Mouse (Mus musculus): Measurements from ENCODE around the gene Lonp2. TPM values are rescaled to one million over a fixed set of nuclear protein-coding genes. Genes with fewer than 3 reads are reported as not detected.

The Lonp2 gene
- polyA plus RNA-seq, 1 experiment from 2014 or later: 36.2 TPM

GRCm38 (mm10) chr8:86718332-86718994, 94.6 kb downstream of the Lonp2 start:
- WGBS: 83% methylated on average over 2 of the region's 2 CpGs
- H3K4me2 ChIP-seq (replicated peaks; ENCODE audit: low read depth): no peak overlapping the region
- ATAC-seq (ENCODE audit: low FRiP score, low TSS enrichment) (no peak), DNase-seq (ENCODE audit: low spot score) (no peak)
- peaks cover 8% of the 10 kb centered on the region; the same call in 1 of the 2 replicates for H3K36me3 ChIP-seq (ENCODE audit: control insufficient read depth, insufficient read depth, low read length)
- H3K27ac ChIP-seq (replicated peaks): no peak overlapping the region
- no peaks in the 10 kb centered on the region for H3K27me3 ChIP-seq (ENCODE audit: control insufficient read depth, insufficient read depth, low read length)
- H3K9me3 ChIP-seq (ENCODE audit: control insufficient read depth, low read length): no peaks in the 10 kb centered on the region
- H3K4me3 ChIP-seq (ENCODE audit: low read depth, low read length): no peak overlapping the region
- H3K4me1 ChIP-seq (replicated peaks; ENCODE audit: control insufficient read depth, insufficient read depth): no peaks in the 10 kb centered on the region
- no peak for TF ChIP-seq EP300 (optimal IDR thresholded peaks at IDR 0.05)
- no peak for TF ChIP-seq CTCF (IDR thresholded peaks at IDR 0.05; ENCODE audit: low read depth)
- no peak overlapping the region for H3K9ac ChIP-seq (ENCODE audit: low read length)

GRCm38 (mm10) chr8:86719368-86719767, 95.5 kb downstream of the Lonp2 start:
- H3K9me3 ChIP-seq (ENCODE audit: control insufficient read depth, low read length): no peaks in the 10 kb centered on the region
- H3K4me1 ChIP-seq (replicated peaks; ENCODE audit: control insufficient read depth, insufficient read depth): no peaks in the 10 kb centered on the region
- TF ChIP-seq CTCF (IDR thresholded peaks at IDR 0.05; ENCODE audit: low read depth) (no peak), EP300 (optimal IDR thresholded peaks at IDR 0.05) (no peak)
- 84% methylated on average over 1 of the region's 1 CpGs for WGBS
- H3K4me3 ChIP-seq (ENCODE audit: low read depth, low read length): no peak overlapping the region
- DNase-seq (ENCODE audit: low spot score) (no peak), ATAC-seq (ENCODE audit: low FRiP score, low TSS enrichment) (no peak)
- peaks cover 6% of the 10 kb centered on the region; the same call in 1 of the 2 replicates for H3K36me3 ChIP-seq (ENCODE audit: control insufficient read depth, insufficient read depth, low read length)
- H3K9ac ChIP-seq (ENCODE audit: low read length): no peak overlapping the region
- H3K4me2 ChIP-seq (replicated peaks; ENCODE audit: low read depth): no peak overlapping the region
- H3K27ac ChIP-seq (replicated peaks): no peak overlapping the region
- H3K27me3 ChIP-seq (ENCODE audit: control insufficient read depth, insufficient read depth, low read length): no peaks in the 10 kb centered on the region

- WGBS: 85% methylated on average over 6 of the region's 6 CpGs
- Histone ChIP-seq H3K4me3 (ENCODE audit: low read depth, low read length) (no peak overlapping the region), H3K9me3 (ENCODE audit: control insufficient read depth, low read length) (no peaks in the 10 kb centered on the region), H3K36me3 (ENCODE audit: control insufficient read depth, insufficient read depth, low read length) (peaks cover 3% of the 10 kb centered on the region; the same call in 1 of the 2 replicates), H3K27me3 (ENCODE audit: control insufficient read depth, insufficient read depth, low read length) (no peaks in the 10 kb centered on the region), H3K4me2 (replicated peaks; ENCODE audit: low read depth) (no peak overlapping the region), H3K4me1 (replicated peaks; ENCODE audit: control insufficient read depth, insufficient read depth) (no peaks in the 10 kb centered on the region), H3K9ac (ENCODE audit: low read length) (no peak overlapping the region), H3K27ac (replicated peaks) (no peak overlapping the region)
- TF ChIP-seq EP300 (optimal IDR thresholded peaks at IDR 0.05) (no peak), CTCF (IDR thresholded peaks at IDR 0.05; ENCODE audit: low read depth) (peak; percentile 50)
- no peak for ATAC-seq (ENCODE audit: low FRiP score, low TSS enrichment)
- DNase-seq (ENCODE audit: low spot score): no peak
Observed at GRCm38 (mm10) chr8:86720756-86721459, 97.1 kb downstream of the Lonp2 start.

GRCm38 (mm10) chr8:86721490-86721889, 97.6 kb downstream of the Lonp2 start:
- WGBS: 75% methylated on average over 2 of the region's 2 CpGs
- Histone ChIP-seq H3K27ac (replicated peaks) (no peak overlapping the region), H3K4me3 (ENCODE audit: low read depth, low read length) (no peak overlapping the region), H3K36me3 (ENCODE audit: control insufficient read depth, insufficient read depth, low read length) (peaks cover 3% of the 10 kb centered on the region; the same call in 1 of the 2 replicates), H3K4me1 (replicated peaks; ENCODE audit: control insufficient read depth, insufficient read depth) (no peaks in the 10 kb centered on the region), H3K27me3 (ENCODE audit: control insufficient read depth, insufficient read depth, low read length) (no peaks in the 10 kb centered on the region), H3K4me2 (replicated peaks; ENCODE audit: low read depth) (no peak overlapping the region), H3K9ac (ENCODE audit: low read length) (no peak overlapping the region), H3K9me3 (ENCODE audit: control insufficient read depth, low read length) (no peaks in the 10 kb centered on the region)
- ATAC-seq (ENCODE audit: low FRiP score, low TSS enrichment) (no peak), DNase-seq (ENCODE audit: low spot score) (no peak)
- TF ChIP-seq EP300 (optimal IDR thresholded peaks at IDR 0.05): no peak
- TF ChIP-seq CTCF (IDR thresholded peaks at IDR 0.05; ENCODE audit: low read depth): no peak

GRCm38 (mm10) chr8:86726959-86727358, 103.1 kb downstream of the Lonp2 start:
- ATAC-seq (ENCODE audit: low FRiP score, low TSS enrichment): no peak
- 59% methylated on average over 6 of the region's 6 CpGs for WGBS
- Histone ChIP-seq H3K9me3 (ENCODE audit: control insufficient read depth, low read length) (no peaks in the 10 kb centered on the region), H3K27ac (replicated peaks) (no peak overlapping the region), H3K36me3 (ENCODE audit: control insufficient read depth, insufficient read depth, low read length) (no peaks in the 10 kb centered on the region), H3K4me3 (ENCODE audit: low read depth, low read length) (no peak overlapping the region), H3K9ac (ENCODE audit: low read length) (no peak overlapping the region), H3K27me3 (ENCODE audit: control insufficient read depth, insufficient read depth, low read length) (no peaks in the 10 kb centered on the region), H3K4me1 (replicated peaks; ENCODE audit: control insufficient read depth, insufficient read depth) (peaks cover 11% of the 10 kb centered on the region; the same call in 1 of the 2 replicates), H3K4me2 (replicated peaks; ENCODE audit: low read depth) (no peak overlapping the region)
- DNase-seq (ENCODE audit: low spot score): no peak
- no peak for TF ChIP-seq CTCF (IDR thresholded peaks at IDR 0.05; ENCODE audit: low read depth)
- no peak for TF ChIP-seq EP300 (optimal IDR thresholded peaks at IDR 0.05)

Measured in stomach, postnatal 0 days (tissue).